Mouse (Mus musculus): ENCODE data around the gene Glcci1.

DNA sequence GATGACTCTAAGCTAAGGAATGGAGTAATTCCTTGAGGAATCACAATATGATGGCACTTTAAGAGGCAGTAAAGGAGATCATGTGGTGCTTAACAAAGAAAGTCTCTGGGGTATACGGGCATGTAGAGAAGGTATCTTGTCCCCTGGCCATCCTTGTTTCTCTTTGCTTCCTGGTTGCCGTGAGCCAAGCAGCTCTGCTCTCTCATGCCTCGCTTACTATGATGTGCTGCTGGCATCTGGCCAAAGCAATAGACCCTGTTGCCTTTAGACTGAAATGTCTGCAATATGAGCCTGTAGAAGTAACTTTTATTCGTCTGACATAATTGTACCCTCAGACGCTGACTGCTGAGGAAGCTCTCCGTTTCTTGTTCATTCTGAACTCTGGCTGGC is 11.5 kb upstream of the Glcci1 start:
- TF ChIP-seq POLR2A (IDR thresholded peaks at IDR 0.05; ENCODE audit: control insufficient read depth, extremely low read depth, insufficient read depth, low read length, poor library complexity), result no peak
- no peak for TF ChIP-seq CTCF (IDR thresholded peaks at IDR 0.05; ENCODE audit: borderline replicate concordance, control insufficient read depth, extremely low read depth, insufficient read depth, low read length, poor library complexity)
